Mouse (Mus musculus): ENCODE data around the gene Smtn.

Smtn gene

DNA sequence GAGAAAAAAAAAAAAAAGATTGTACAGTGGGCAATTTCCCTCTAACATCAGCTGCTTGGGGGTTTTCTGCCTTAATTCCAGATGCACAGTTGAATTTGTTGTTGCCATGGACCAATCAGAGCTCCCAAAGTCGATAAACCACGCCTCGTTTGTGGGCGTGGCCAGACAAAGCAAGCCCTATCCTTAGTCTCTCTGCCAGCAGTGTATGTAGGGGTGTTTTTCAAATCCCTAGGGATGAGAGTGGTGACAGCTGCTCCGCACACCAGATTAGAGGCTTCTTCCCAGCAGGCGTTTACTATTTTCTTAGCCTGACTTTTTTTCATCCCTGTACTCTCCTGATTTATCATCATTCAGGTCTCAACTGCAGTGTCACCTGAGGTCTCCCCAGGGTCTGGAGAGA is 7.6 kb upstream of the Smtn start:
- DNase-seq (ENCODE audit: low spot score in 2 of 2): no peak

DNA sequence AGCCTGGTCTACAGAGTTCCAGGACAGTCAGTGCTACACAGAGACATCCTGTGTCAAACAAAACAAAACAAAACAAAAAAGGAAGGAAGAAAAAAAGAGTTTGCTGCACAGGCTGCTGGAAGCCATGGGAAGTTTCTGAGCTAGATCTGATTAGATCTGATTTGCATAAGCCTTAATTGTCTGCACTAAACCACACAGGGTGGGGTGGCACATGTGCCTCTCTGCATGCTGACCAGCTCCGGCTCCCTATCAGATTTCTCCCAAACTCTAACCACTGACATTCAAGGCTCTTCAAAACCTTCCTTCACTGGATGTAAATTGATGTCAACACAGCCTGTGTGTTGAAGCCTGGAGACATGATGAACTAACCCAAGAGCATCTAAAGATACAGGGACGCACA is 6.6 kb upstream of the Smtn start:
- DNase-seq (ENCODE audit: low spot score in 2 of 2): no peak

DNA sequence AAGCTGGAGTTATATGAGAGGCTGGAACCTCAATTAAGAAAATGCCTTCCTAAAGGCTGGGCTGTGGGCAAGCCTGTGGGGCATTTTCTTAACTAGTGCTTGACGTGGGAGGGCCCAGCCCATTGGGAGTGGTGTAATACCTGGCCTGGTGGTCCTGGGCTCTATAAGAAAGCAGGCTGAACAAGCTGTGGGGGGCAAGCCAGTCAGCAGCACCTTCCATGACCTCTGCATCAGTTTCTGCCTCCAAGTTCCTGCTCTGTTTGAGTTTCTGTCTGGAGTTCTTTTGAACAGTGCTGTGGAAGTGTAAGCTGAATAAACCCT is 5.8 kb upstream of the Smtn start:
- no peak for DNase-seq (ENCODE audit: low spot score in 2 of 2)

DNA sequence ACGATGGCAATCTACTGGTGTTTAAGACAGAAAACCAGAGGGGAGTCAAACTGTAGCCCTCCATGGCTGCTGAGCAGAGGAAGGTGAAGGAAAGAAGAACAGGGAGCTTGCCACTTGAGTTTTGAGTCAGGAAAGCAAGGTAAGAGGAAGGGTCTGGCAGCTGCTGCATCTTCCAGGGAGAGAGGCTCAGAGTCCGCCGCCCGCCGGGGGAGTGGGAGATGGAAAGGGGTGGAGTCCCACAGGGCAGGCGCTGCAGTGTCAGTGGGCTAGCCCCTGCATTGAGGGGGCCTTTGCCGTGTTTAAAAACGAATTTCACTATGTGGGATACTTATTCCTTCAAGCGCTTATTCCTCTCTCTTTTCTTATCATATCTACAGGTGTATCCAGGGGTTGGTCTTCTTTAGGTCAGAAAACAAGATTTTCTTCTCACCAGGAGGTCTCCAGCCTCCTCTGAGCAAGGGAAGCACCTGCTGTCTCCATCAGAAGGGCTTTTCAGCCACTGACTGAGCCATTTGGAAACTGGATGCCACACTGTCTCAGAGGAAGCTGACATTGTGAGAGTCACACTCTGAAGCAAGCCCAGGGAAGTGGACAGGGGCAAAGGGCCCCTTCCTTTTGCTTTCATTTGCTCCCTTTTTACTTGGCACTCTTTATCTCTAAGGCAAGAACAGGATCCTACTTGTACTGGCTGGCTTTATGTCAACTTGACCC is 5.3 kb upstream of the Smtn start:
- no peak for DNase-seq (ENCODE audit: low spot score in 2 of 2)

DNA sequence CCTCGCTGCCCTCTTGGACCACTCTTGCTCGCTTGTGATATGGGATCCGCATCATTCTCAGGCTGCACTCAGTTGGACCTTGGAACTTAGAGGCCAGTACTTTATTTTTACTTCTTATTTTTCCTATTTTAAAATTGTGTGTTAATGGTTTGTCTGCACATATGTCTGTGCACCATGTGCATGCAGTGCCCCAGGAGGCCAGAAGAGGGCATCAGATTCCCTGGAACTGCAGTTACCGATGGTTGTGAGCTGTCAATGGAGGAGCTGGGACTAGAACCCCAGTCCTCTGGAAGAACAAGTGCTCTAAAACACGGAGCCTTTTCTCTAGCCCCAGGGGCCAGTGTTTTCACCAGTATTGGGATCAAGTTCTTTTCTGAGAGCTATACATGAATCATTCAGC is 4.0 kb upstream of the Smtn start:
- no peak for DNase-seq (ENCODE audit: low spot score in 2 of 2)

DNA sequence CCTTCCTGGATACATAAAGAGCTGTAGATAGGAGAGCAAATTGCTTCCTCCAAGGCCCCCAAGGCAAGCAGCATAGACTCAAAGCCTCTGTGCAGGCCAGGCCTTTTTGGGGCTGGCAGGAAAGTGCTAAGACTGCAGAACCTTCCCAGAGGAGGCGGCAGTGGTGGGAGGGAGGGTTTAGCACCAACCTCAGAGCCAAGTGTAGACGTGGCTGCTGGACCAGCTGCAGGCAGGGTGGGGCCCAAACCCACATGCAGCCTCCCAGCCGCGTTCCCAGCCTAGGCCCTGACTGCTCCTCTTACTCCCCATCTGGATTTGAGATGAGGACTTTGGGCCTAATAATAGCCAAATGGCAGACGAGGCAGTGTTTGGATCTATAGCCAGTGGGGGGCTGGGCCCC is 2.6 kb upstream of the Smtn start:
- no peak for DNase-seq (ENCODE audit: low spot score in 2 of 2)

DNA sequence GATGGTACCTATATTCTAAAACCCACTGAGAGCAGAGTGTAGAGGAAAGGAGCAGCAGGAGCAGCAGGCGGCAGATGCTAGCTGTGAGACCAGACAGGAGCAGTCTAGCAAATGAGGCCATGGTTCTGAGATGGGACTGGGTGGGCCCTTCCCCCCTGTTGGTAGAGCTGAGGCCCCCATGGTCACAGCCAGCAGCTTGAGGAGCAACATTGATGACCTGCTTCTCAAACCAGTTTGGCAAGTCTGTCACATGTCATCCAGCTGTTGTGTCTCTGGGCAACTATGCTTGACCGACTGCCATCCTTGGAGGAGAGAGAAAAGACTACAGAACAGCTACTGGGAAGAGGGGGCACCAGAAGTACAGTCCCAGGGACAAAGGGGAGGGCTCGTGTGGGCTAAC is 1.5 kb upstream of the Smtn start:
- DNase-seq (ENCODE audit: low spot score in 2 of 2): no peak

DNA sequence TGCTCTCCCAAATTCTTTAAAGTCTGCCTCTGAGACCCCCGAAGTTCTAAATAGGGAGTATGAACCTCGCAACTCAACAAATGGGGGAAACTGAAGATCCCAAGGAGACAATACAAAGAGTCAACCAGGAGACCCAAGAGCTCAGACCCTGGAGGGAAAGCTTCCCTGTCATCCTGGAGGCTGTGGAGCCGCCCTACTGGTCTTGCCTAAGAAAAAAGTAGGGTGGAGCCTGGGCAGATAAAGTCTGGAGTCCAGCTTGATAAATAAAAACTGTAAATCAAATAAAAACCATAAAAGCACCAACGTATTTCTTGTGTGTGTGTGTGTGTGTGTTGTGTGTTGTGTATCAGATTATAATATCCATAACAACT is 601 bp downstream of the Smtn start:
- DNase-seq (ENCODE audit: low spot score in 2 of 2): no peak

DNA sequence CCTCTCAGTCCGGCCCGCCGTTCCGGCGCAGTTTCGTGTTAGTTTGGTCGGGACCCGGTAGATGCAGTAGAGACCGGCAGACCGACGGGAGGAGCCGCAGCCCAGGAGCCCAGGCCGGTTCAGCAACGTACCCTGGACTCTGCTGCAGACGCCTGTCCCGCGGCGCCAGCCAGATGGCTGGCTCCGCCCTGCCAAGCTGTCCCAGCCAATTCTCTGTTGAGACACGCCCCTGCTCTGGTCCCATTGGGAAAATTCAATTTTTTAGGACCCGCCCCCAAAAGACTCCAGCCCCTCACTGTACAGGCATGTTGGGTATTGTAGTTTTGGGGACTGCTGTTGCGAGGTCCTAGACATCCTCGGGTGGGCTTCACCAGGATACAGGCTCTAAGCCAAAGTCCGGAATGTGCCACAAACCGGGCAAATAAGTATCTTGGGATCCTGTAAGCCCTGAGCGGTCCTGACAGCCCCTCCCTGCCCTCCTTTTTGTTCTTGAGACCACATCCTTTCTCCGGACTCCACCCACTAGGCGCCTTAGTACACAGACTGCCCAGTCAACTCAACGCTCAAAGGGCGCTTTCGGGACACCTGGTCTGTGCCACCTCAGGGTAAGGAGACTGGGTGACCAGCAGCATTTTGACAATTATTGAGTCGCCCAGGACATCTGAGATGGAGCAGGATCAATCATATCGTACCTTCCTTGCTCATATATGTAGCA is 1.1 kb downstream of the Smtn start:
- DNase-seq (ENCODE audit: low spot score in 2 of 2): peak; percentile 61 to 77

DNA sequence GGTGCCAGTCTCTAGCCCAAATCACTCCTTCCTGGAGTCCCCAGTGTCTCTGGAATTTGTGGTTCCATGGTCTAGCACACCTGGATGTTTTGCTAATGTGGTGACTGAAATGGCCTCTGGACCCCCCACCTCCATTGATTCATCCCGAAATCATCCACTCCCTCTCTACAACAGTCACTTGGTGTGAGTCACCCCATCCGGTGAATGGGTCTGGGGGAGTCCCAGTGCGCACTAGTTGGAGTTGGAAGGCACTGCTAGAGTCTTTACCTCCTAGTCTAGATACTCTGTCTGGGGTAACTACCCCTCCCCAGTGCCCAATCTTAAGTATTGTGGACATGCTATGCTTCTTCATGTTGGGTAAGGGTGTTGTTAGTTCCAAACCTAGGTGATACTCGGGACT is 2.1 kb downstream of the Smtn start:
- no peak for DNase-seq (ENCODE audit: low spot score in 2 of 2)

DNA sequence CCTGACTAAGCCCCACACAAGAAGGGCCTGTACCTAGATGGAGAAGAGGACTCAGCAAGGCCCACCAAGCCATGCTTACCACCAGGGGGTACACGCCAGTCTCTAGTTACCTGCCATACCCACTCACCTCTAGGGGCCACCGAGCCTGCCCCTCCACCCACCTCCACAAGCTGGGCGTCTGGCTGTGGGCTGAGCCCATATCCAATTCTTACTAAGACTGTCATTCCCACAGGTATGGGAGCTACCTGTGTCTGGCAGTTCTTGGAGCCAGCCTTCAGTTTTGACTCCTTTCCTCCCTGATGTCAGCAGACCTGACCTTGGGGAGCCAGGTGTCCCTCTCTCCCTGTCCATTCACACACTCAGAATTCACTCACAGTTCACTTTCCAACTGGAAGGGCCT is 2.7 kb downstream of the Smtn start:
- DNase-seq (ENCODE audit: low spot score in 2 of 2): no peak

DNA sequence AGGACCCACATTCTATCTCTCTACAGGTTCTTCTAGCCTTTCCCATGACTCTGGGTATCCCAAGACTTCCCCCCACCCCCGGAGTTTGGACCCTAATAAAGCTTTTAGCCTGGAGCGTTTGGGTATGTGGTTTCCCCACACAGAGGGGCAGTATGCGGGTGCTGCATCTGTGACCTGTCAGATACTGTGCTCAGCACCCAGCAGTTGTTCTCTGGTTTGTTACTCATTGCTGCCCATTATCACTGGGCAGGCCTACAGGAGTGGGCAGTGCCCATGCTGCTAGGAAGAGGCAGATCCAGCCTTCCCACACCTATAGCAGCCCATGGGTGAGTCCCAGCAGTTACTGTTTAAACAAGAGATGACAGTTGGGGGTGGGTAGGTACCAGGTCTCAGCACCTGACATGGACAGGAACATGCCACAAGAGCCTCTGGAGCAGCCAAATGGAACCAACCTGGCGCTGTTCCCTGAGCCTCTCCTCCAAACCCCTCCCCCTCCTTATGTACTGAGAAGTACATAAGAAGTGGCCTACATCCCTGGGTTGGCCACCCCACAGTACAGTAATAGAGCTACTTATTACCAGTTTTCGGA is 3.6 kb downstream of the Smtn start:
- no peak for DNase-seq (ENCODE audit: low spot score in 2 of 2)

DNA sequence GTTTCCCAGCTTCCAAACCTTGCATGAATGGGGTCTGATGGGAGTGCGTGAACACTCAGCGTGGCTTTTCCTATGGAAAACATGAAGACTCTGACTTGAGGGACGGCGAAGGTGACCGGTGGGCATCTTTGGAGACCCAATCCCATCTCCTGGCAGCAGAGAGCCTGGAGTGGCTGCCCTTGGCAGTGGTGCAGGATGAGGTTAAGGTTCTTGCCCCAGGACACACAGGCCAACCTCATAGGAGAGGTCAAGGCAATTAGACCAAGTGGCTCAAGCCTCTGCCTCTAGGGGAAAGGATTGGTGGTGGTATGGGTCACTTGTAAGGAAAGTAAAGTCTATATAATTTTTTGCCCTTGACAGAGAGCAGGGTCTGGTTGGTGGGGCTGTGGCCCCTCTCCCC is 4.3 kb downstream of the Smtn start:
- DNase-seq (ENCODE audit: low spot score in 2 of 2): no peak

DNA sequence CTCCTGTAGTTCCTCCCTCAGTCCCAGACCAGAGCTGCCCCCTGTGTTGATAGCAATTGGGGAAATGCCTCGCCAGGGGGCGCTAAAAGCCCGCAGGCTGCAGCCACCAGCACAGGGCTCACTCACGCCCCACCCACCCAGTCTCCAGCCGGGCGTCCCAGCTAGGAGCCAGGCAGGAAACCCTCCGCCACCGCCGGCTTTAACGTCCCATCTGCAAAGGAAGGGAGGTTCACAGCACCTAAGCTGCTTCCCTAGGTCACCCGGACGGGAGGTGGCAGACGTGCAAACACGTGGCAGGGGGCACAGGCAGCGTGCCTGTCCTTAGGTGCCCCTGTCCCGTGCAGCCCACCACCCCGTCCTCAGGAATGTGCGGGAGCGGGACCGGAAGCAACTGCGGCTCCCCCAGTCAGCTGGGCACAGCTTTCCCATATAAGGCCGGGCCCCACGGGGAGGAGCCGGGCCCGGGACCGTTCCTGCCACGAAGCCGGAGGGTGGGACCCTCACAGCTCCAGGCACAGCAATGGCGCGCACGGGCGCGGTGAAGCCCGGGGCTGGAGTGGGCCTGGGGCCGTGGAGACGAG is 4.9 kb downstream of the Smtn start:
- DNase-seq (ENCODE audit: low spot score in 2 of 2): peak; percentile 90 to 93

DNA sequence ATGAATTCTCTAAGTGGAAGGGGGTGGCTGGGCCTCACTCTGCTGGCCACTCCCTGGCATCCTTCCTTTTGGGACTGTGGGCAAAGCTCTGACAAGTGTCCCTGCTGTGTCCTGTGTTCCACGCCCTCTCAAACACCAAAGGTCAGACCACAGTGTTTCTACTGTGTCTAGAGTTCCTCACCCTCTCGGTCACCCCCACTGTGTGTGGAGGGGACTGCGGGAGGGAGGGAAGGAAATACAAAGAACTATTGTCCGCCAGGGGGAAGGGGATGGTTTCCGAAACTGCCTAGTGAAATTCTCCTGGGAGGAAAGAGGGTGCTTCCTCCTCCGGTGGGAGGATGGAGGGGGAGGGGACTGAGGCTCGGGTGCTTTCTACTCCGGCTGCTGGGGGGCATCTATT is 5.5 kb downstream of the Smtn start:
- DNase-seq (ENCODE audit: low spot score in 2 of 2): no peak

DNA sequence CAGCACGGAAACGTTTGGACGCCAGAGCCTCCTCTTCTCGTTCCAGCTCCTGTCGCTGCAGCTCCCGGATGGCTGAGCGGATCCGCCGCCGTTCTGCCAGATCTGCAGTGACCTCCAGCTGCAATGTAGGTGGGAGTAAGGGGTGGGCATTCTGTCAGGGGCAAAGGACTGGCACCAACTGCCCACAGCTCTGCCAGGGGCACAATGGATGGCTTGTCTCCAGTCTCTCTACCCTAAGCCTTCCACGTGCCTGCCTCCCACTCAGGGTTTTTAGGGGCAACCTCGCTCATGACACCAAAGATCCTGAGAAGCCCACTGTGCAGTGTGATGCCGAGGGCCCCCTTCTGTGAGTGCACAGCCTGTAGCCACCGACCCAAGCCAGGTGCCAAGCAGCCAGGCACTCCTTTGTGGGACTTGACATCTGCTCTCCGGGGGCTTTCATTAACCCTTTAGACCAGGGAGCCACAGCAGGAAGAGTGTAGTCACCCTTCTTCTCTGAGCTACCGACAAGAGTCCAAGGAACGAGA is 6.9 kb downstream of the Smtn start:
- no peak for DNase-seq (ENCODE audit: low spot score in 2 of 2)

DNA sequence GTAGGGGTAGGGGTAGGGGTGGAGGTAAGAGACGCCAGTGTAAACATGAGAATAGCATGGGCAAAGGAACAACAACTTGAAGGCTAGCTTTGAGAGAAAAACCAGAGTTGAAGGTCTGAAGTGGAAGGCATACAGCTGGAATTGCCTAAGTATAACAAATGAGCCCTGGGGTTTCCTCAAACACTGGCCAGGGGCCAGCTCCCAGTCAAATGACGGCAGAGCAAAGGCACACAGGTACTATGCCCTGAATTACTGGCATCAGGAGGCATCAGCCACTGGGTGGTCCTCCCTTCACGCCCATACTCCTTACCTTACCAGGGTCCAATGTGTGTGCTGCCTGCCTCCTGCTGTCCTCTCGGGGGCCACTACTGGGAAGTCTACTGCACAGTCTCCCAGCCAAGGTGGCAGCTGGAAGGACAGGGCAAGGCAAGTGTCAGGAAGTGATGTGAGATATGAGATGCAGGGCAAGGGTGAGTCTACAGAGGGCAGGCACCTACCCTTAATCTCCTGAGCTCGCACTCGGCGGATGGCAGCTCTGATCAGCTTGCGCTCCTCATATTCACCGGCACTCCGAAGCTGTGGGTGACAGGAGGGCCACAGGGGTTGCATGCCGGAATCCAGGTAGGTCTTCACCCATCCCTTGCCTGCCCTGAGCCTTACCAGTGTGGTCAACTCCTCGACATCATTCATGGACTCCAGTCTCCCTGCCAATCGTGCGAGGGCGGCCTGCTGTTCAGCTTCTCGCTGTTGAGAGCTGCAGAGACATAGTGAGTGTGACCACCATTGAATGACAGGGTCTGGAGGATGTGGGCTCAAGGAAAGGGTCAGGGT is 8.1 kb downstream of the Smtn start:
- DNase-seq (ENCODE audit: low spot score in 2 of 2): no peak

DNA sequence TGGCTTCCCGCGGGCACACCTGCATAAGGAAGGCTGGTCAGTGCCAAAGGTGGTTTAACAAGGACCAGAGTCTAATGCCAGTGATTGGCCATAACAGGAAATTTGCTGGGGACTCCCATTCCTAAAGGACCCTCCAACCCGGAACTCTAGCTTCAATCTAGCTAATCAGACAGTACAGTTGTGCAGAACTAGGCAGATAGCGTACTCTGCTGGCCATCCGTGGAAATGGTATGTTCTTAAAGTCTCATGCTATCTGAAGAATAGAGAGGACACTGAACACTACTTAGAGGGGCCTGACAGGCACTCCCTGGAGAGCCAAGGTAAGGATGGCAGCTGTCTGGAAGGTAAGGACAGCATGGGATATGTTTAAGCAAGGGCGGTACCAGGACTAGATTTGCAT is 8.8 kb downstream of the Smtn start:
- DNase-seq (ENCODE audit: low spot score in 2 of 2): no peak

DNA sequence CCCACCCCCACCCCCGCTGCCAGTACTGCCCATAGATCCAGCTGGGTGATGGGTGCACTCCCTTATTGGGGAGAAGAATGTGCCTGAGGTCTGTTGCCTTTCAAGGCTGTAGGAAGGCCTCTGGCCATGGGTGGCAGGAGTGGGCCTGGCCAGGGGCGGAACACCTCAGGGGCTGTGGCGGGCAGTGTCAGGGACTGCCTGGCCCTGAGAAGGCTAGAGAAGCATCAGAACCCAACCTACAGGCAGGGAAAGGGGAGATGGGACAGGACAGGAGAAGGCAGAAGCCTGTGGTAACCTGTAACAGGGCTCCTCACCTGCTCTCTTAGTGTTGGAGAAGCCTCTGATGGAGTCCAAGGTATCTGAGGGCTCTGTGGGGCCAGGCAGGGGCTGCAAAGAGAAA is 9.7 kb downstream of the Smtn start:
- DNase-seq (ENCODE audit: low spot score in 2 of 2): no peak

DNA sequence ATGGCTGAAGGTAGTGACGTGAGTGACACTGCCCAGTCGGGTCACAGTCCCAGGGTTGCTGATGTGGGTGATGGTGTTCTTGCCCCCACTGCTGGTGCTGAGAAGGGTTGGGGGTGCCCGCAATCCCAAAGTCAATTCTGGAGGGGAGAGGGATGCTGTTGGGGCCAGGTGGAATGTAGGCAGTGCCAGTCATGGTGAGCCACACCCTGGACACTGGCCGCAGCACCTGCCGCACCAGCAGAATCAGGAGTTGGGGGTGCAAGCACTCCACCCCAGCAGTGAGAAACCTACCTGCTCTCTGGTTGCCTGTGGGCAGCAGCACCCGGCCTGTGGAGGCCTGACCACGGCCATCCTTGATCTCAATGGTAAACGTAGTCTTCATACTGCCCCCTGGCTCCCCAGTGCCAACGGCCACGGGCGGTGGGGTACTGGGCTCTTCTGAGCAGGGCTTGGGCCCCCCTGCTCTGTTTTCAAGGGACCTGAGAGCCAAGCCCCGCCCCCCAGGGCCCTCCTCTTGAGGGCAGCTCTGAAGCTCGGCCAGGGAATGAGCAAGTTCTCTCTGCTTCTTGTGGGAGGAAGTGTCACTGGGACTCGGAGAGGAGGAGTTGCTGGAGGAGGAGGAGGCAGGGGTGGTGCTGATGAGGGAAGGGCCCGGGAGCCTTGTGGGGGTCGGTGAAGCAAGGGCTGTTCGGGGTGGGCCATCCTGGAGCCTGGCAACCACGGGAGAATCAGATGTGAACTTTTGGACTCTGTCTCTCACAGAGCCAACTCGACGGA is 10.7 kb downstream of the Smtn start:
- DNase-seq (ENCODE audit: low spot score in 2 of 2): no peak

DNA sequence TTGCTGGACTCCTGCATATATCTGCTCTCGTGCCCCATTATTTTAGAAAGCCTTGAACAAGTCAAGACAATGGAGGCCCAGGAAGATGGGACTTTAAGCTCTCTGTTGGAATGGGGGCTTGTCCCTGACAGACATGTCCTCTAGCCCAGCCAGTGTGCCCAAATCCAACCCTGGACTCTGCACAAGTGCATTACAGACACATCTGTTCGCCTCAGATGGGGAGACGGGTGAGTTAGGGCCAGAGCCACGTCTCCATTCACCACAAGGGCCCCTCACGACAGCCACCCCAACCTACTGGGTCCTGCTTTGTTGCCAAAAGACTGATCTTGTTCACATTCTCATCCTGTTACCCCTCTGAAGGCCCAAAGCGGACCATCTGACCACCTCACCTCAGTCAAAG is 12.2 kb downstream of the Smtn start:
- DNase-seq (ENCODE audit: low spot score in 2 of 2): no peak

Data from frontal cortex, postnatal 25 days (tissue).